Mouse (Mus musculus) heart, adult 2 months (tissue): ENCODE measurements around the gene Cmss1. TPM values are rescaled to one million over a fixed set of nuclear protein-coding genes. Genes with fewer than 3 reads are reported as not detected.

Experiments
- DNase-seq, 2 experiments: peaks; one replicate each; pipeline ENCODE4 v3.0.0; 2021
- H3K27ac ChIP-seq: fragments of 200-600 bp; 2 replicates; pipeline ENCODE4 v1.8.1; 2022
- H3K27me3 ChIP-seq: fragments of 200-500 bp; 2 replicates; pipeline ENCODE4 v1.6.1; 2012; ENCODE audit warnings: mild to moderate bottlenecking, low read length, inconsistent platforms, mixed read lengths; ENCODE audit not compliant: control insufficient read depth, insufficient read depth
- H3K36me3 ChIP-seq: fragments of 200-500 bp; 2 replicates; pipeline ENCODE4 v1.6.1; 2012; ENCODE audit warnings: low read length, inconsistent platforms; ENCODE audit not compliant: control insufficient read depth, insufficient read depth
- H3K4me1 ChIP-seq: fragments of 200-500 bp; 2 replicates; pipeline ENCODE4 v1.6.1; 2011; ENCODE audit warnings: low read length; ENCODE audit not compliant: control insufficient read depth, insufficient read depth
- H3K4me3 ChIP-seq: fragments of 200-600 bp; 2 replicates; pipeline ENCODE4 v1.8.1; 2022
- H3K79me2 ChIP-seq: fragments of 200-500 bp; replicated peaks from 2 replicates; pipeline ENCODE4 v1.6.1; 2012; ENCODE audit warnings: mild to moderate bottlenecking, inconsistent platforms, low read length, moderate library complexity, mixed read lengths; ENCODE audit not compliant: control insufficient read depth, insufficient read depth
- H3K9ac ChIP-seq: fragments of 200-500 bp; 2 replicates; pipeline ENCODE4 v1.6.1; 2012; ENCODE audit warnings: low read depth, mild to moderate bottlenecking, control low read depth, inconsistent platforms, low read length, mixed read lengths
- CTCF ChIP-seq: fragments of 200-600 bp; IDR thresholded peaks from 2 replicates; pipeline ENCODE4 v1.8.1; 2022; ENCODE audit warnings: antibody characterized with exemption, mild to moderate bottlenecking, moderate library complexity
- EP300 ChIP-seq: fragments of 200-500 bp; IDR thresholded peaks from 2 replicates; pipeline ENCODE4 v1.6.1; 2011; ENCODE audit warnings: low read depth, low read length, control low read depth; ENCODE audit not compliant: insufficient read depth
- POLR2A ChIP-seq: fragments of 200-500 bp; IDR thresholded peaks from 2 replicates; pipeline ENCODE4 v1.6.1; 2011; ENCODE audit warnings: mild to moderate bottlenecking, low read depth, low read length, control low read depth; ENCODE audit not compliant: insufficient read depth
- WGBS: fragments of 180-500 bp; shearing (Covaris S2); methylation state at CpG from one replicate; pipeline ENCODE4 v1.1.7; 2018; 5-methylcytosine and 5-hydroxymethylcytosine counted together
- intact Hi-C: fragments of 180-260 bp; cut with DNase I; formaldehyde crosslinking; loops from one replicate; pipeline ENCODE4 v1.15.1; 2025
- polyA plus RNA-seq: library from polyadenylated mRNA; depleted of rRNA; stranded (reverse); fragments of >200 nt; gene quantifications from 2 replicates; pipeline ENCODE4 v1.2.3, GENCODE M21; 2012
- total RNA-seq, 2 experiments: library from RNA; stranded (reverse); gene quantifications; 2 replicates each; pipeline ENCODE4 v1.2.3; 2021

The Cmss1 gene
- total and polyA plus RNA-seq, 3 experiments, result 17.6 to 74.3 (median 66.9) TPM

- no peaks in the 10 kb centered on the region for H3K27me3 ChIP-seq
- WGBS, result 0% methylated on average over 1 of the region's 1 CpGs
- no peak overlapping the region for H3K27ac ChIP-seq
- no peak overlapping the region for H3K9ac ChIP-seq
- no peaks in the 10 kb centered on the region for H3K79me2 ChIP-seq
- H3K36me3 ChIP-seq, result no peaks in the 10 kb centered on the region
- no peaks in the 10 kb centered on the region for H3K4me1 ChIP-seq
- no peak for DNase-seq
- H3K4me3 ChIP-seq, result no peak overlapping the region
- intact Hi-C loops, result loop anchor here (5.0 kb wide), 1 partner anchor 671 kb away; no protein-coding TSS in a partner anchor
- TF ChIP-seq POLR2A (no peak), CTCF (peak; percentile 90)
These were observed 5.1 kb upstream of the Cmss1 start for GRCm38 (mm10) chr16:57611768-57612167.

DNA sequence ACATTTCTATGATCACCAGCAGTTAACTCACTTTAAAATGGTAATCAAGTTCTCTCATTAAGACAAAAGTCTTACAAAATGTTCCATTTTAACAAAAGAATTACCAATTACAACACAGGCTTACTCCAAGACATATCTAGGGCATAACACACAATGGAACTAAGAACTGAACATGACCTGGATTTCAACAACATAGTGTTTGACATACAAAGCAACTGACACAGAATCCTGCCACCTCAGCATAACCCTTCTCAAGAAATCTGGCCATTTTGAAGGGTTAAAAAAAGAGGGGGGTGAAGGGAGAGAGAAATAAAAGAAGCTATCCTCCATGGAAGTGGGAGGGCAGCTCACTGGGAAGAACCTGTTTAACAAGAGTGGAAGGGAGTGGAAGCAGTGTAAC, 5.6 kb downstream of the Cmss1 start:
- intact Hi-C loops, result loop anchor here (10.0 kb wide), 2 partner anchors 476 to 804 kb away; partner anchors contain the start of genes Dcbld2 and Tomm70a

DNA sequence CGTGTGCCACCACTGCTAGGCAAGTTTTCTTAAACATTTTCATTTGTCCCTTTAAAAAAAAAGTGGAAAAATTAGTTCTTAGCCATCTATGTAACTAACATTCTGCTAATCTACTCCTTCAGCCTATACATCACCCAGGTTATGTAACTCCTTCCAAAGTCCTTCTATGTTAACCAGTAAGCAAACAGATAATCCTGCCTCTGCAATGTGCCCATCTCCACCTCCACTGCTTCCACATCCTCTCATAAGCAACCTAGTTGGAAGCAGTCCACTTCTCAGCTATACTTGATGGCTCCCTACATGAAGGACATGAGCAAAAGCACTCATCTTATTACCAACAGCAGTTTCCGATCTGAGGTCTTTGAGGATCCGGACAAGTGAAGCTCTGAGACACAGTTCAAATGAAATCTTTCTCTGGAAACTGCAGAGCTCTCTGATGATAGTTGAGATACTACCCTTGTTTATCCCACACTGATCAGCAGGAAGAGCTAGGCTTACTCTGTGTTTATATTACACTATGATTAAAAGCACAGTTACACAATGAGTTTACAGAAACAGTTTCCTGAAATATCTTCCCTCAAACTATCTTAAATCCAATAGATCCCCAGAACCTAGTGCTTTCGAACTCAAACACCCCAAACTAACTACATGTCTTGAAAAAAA, 9.2 kb downstream of the Cmss1 start:
- Histone ChIP-seq H3K9ac (no peak overlapping the region), H3K4me1 (no peaks in the 10 kb centered on the region), H3K4me3 (no peak overlapping the region), H3K27me3 (no peaks in the 10 kb centered on the region), H3K36me3 (no peaks in the 10 kb centered on the region), H3K79me2 (no peaks in the 10 kb centered on the region), H3K27ac (no peak overlapping the region)
- 90% methylated on average over 4 of the region's 4 CpGs for whole genome bisulfite sequencing
- DNase-seq, result no peak
- intact Hi-C loops, result no loop called here
- no peak for TF ChIP-seq POLR2A
- no peak for TF ChIP-seq CTCF

More for the DNA sequence above, 5.6 kb downstream of the Cmss1 start:
- Histone ChIP-seq H3K9ac (no peak overlapping the region), H3K4me3 (no peak overlapping the region), H3K27me3 (no peaks in the 10 kb centered on the region), H3K27ac (no peak overlapping the region), H3K36me3 (no peaks in the 10 kb centered on the region), H3K79me2 (no peaks in the 10 kb centered on the region), H3K4me1 (no peaks in the 10 kb centered on the region)
- TF ChIP-seq POLR2A (no peak), EP300 (no peak), CTCF (no peak)
- no peak for DNase-seq

- no peaks in the 10 kb centered on the region for H3K36me3 ChIP-seq
- no peak overlapping the region for H3K9ac ChIP-seq
- no peaks in the 10 kb centered on the region for H3K4me1 ChIP-seq
- H3K4me3 ChIP-seq, result no peak overlapping the region
- peak; percentile 94 for TF ChIP-seq CTCF
- no peak for TF ChIP-seq EP300
- TF ChIP-seq POLR2A, result no peak
- intact Hi-C loops, result loop anchor here (5.0 kb wide), 1 partner anchor 351 kb away; no protein-coding TSS in a partner anchor
- H3K79me2 ChIP-seq, result no peaks in the 10 kb centered on the region
- H3K27ac ChIP-seq, result no peak overlapping the region
- no peak for DNase-seq
- WGBS, result 41% methylated on average over 7 of the region's 7 CpGs
- no peaks in the 10 kb centered on the region for H3K27me3 ChIP-seq
These were observed 13.1 kb downstream of the Cmss1 start for GRCm38 (mm10) chr16:57593422-57594157.

DNA sequence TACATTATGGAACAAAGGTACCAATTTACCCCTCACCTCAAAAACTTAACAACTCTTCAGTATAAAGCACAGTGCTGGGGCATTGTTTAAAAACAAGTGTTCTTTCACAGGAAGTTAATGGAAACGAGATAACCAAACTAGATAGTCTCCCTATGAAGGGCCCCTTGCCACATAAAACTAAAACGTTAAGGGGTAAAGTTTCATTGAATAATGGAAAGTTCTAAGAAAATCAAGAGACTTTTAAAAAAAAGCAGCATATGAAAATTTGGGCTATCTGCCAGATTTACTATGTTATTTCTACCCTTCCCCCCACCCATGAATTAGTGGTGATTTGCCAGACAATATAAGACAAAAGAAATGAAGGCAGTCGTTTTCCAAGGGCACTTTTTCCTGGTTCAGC, 21.5 kb downstream of the Cmss1 start:
- intact Hi-C loops, result no loop called here
- no peak for DNase-seq
- 26% methylated on average over 3 of the region's 3 CpGs for WGBS
- Histone ChIP-seq H3K79me2 (no peaks in the 10 kb centered on the region), H3K27me3 (no peaks in the 10 kb centered on the region), H3K36me3 (peaks cover 14% of the 10 kb centered on the region), H3K9ac (no peak overlapping the region), H3K4me3 (no peak overlapping the region), H3K27ac (peak overlapping the region; percentile 8), H3K4me1 (peaks cover 11% of the 10 kb centered on the region)
- TF ChIP-seq POLR2A (no peak), CTCF (no peak), EP300 (no peak)

- no peaks in the 10 kb centered on the region for H3K27me3 ChIP-seq
- intact Hi-C loops, result no loop called here
- peaks cover 11% of the 10 kb centered on the region for H3K4me1 ChIP-seq
- peaks cover 27% of the 10 kb centered on the region for H3K36me3 ChIP-seq
- peak overlapping the region; percentile 56 for H3K27ac ChIP-seq
- DNase-seq, result no peak
- no peaks in the 10 kb centered on the region for H3K79me2 ChIP-seq
- H3K4me3 ChIP-seq, result no peak overlapping the region
- peak; percentile 84 for TF ChIP-seq EP300
- TF ChIP-seq POLR2A, result 0 out of 2 replicates have a peak, but pooled peaks have one; percentile 11
- no peak for TF ChIP-seq CTCF
- no peak overlapping the region for H3K9ac ChIP-seq
- WGBS, result 34% methylated on average over 2 of the region's 2 CpGs
These were observed 24.7 kb downstream of the Cmss1 start for GRCm38 (mm10) chr16:57582008-57582407.
